18 mouse cellular contexts compared by ENCODE assay signal in genomic region chr4:83931897-83932654, GRCm38 (mm10).
DNase-seq lines count a peak whose midpoint lies in the region; ATAC-seq and TF ChIP-seq lines count a peak whose summit lies in the region.
"Had no signal": no experiment of that assay in that cellular context is flagged by ENCODE, and none has a peak within 500 bp of the region (broad histone marks: within the 10 kb centered on the region; RNA-seq: fewer than 3 reads in every experiment).

No protein-coding gene starts in this region.

- H3K27ac ChIP-seq in intestine, embryonic 16.5 days (ENCODE audit: low read length), result peak overlapping the region; percentile 48
- no peak overlapping the region for H3K27ac ChIP-seq in intestine, postnatal 0 days (ENCODE audit: low read depth, low read length)
- no peak overlapping the region for H3K27ac ChIP-seq in lung, embryonic 16.5 days (ENCODE audit: low read length)
- H3K27ac ChIP-seq in limb, embryonic 13.5 days, result peak overlapping the region; percentile 75
- peak overlapping the region; percentile 64 for H3K27ac ChIP-seq in stomach, embryonic 16.5 days (ENCODE audit: low read length)
- no peak overlapping the region for H3K27ac ChIP-seq in forebrain, postnatal 0 days (ENCODE audit: low read depth, low read length)
- H3K27ac ChIP-seq: gastrocnemius, adult 2 months; heart, embryonic 13.5 days; hindbrain, embryonic 15.5 days had no signal

- no peaks in the 10 kb centered on the region for H3K27me3 ChIP-seq in intestine, embryonic 16.5 days (replicated peaks; ENCODE audit: control insufficient read depth, insufficient read depth, low read length)
- no peaks in the 10 kb centered on the region for H3K27me3 ChIP-seq in intestine, postnatal 0 days (replicated peaks; ENCODE audit: control insufficient read depth, insufficient read depth, low read length)
- no peaks in the 10 kb centered on the region for H3K27me3 ChIP-seq in lung, embryonic 16.5 days (ENCODE audit: control insufficient read depth, insufficient read depth, low read depth, low read length)
- no peaks in the 10 kb centered on the region for H3K27me3 ChIP-seq in limb, embryonic 13.5 days
- H3K27me3 ChIP-seq in stomach, embryonic 16.5 days (ENCODE audit: control insufficient read depth, insufficient read depth, low read length), result no peaks in the 10 kb centered on the region
- H3K27me3 ChIP-seq in forebrain, postnatal 0 days (ENCODE audit: insufficient read depth, low read length), result no peaks in the 10 kb centered on the region
- H3K27me3 ChIP-seq: heart, embryonic 13.5 days; hindbrain, embryonic 15.5 days had no signal

- 47% methylated on average over 8 of the region's 8 CpGs for WGBS in intestine, embryonic 16.5 days
- WGBS in intestine, postnatal 0 days, result 54% methylated on average over 8 of the region's 8 CpGs
- 42% methylated on average over 8 of the region's 8 CpGs for WGBS in lung, embryonic 16.5 days
- WGBS in limb, embryonic 13.5 days, result 36% methylated on average over 8 of the region's 8 CpGs
- WGBS in stomach, embryonic 16.5 days, result 37% methylated on average over 8 of the region's 8 CpGs
- 77% methylated on average over 8 of the region's 8 CpGs for WGBS in forebrain, postnatal 0 days

- no peak for TF ChIP-seq CTCF in intestine, postnatal 0 days (IDR thresholded peaks at IDR 0.05; ENCODE audit: low read depth)
- TF ChIP-seq CTCF in forebrain, postnatal 0 days (IDR thresholded peaks at IDR 0.05; ENCODE audit: low read depth), result no peak

- H3K4me2 ChIP-seq in intestine, embryonic 16.5 days (ENCODE audit: low read depth, low read length), result no peak overlapping the region
- no peak overlapping the region for H3K4me2 ChIP-seq in intestine, postnatal 0 days (replicated peaks; ENCODE audit: low read depth)
- no peak overlapping the region for H3K4me2 ChIP-seq in lung, embryonic 16.5 days (ENCODE audit: low read depth, low read length)
- H3K4me2 ChIP-seq in limb, embryonic 13.5 days (replicated peaks), result no peak overlapping the region
- H3K4me2 ChIP-seq in stomach, embryonic 16.5 days (ENCODE audit: low read depth, low read length), result no peak overlapping the region
- H3K4me2 ChIP-seq in forebrain, postnatal 0 days (ENCODE audit: low read depth), result no peak overlapping the region
- H3K4me2 ChIP-seq: heart, embryonic 13.5 days; hindbrain, embryonic 15.5 days; liver, embryonic 11.5 days had no signal

- H3K9me3 ChIP-seq in intestine, embryonic 16.5 days (ENCODE audit: control insufficient read depth, low read length), result no peaks in the 10 kb centered on the region
- no peaks in the 10 kb centered on the region for H3K9me3 ChIP-seq in intestine, postnatal 0 days (ENCODE audit: control insufficient read depth)
- H3K9me3 ChIP-seq in lung, embryonic 16.5 days (ENCODE audit: control insufficient read depth, low read length), result no peaks in the 10 kb centered on the region
- no peaks in the 10 kb centered on the region for H3K9me3 ChIP-seq in limb, embryonic 13.5 days
- H3K9me3 ChIP-seq in stomach, embryonic 16.5 days (replicated peaks; ENCODE audit: control insufficient read depth, low read length), result no peaks in the 10 kb centered on the region
- no peaks in the 10 kb centered on the region for H3K9me3 ChIP-seq in forebrain, postnatal 0 days (ENCODE audit: low read length)
- H3K9me3 ChIP-seq: heart, embryonic 13.5 days; hindbrain, embryonic 15.5 days had no signal

- no peaks in the 10 kb centered on the region for H3K36me3 ChIP-seq in intestine, embryonic 16.5 days (ENCODE audit: control insufficient read depth, insufficient read depth, low read length)
- H3K36me3 ChIP-seq in intestine, postnatal 0 days (ENCODE audit: control insufficient read depth, insufficient read depth), result no peaks in the 10 kb centered on the region
- H3K36me3 ChIP-seq in lung, embryonic 16.5 days (ENCODE audit: control insufficient read depth, insufficient read depth, low read length), result no peaks in the 10 kb centered on the region
- H3K36me3 ChIP-seq in limb, embryonic 13.5 days, result no peaks in the 10 kb centered on the region
- H3K36me3 ChIP-seq in stomach, embryonic 16.5 days (ENCODE audit: control insufficient read depth, insufficient read depth, low read length), result no peaks in the 10 kb centered on the region
- H3K36me3 ChIP-seq in forebrain, postnatal 0 days (ENCODE audit: insufficient read depth), result no peaks in the 10 kb centered on the region
- H3K36me3 ChIP-seq: heart, embryonic 13.5 days; hindbrain, embryonic 15.5 days had no signal

- ATAC-seq in intestine, embryonic 16.5 days, result no peak
- ATAC-seq in intestine, postnatal 0 days, result no peak
- ATAC-seq in lung, embryonic 16.5 days (ENCODE audit: low read depth), result peak; percentile 51; the same call in 1 of the 2 replicates
- 0 out of 2 replicates have a peak, but pooled peaks have one; percentile 40 for ATAC-seq in limb, embryonic 13.5 days (ENCODE audit: low FRiP score, low read depth)
- peak; percentile 37; the same call in 1 of the 2 replicates for ATAC-seq in stomach, embryonic 16.5 days (ENCODE audit: insufficient read depth, low FRiP score)
- ATAC-seq in forebrain, postnatal 0 days, result no peak

- no peak overlapping the region for H3K4me3 ChIP-seq in intestine, embryonic 16.5 days (ENCODE audit: low read length)
- H3K4me3 ChIP-seq in intestine, postnatal 0 days (ENCODE audit: low read depth, low read length), result no peak overlapping the region
- no peak overlapping the region for H3K4me3 ChIP-seq in lung, embryonic 16.5 days (ENCODE audit: low read length)
- H3K4me3 ChIP-seq in limb, embryonic 13.5 days, result no peak overlapping the region
- H3K4me3 ChIP-seq in stomach, embryonic 16.5 days (replicated peaks; ENCODE audit: low read length), result no peak overlapping the region
- no peak overlapping the region for H3K4me3 ChIP-seq in forebrain, postnatal 0 days (ENCODE audit: low read depth, low read length)
- H3K4me3 ChIP-seq: gastrocnemius, adult 2 months; heart, embryonic 13.5 days; hindbrain, embryonic 15.5 days had no signal

- no peaks in the 10 kb centered on the region for H3K4me1 ChIP-seq in intestine, embryonic 16.5 days (ENCODE audit: control insufficient read depth, insufficient read depth, low read length)
- no peaks in the 10 kb centered on the region for H3K4me1 ChIP-seq in intestine, postnatal 0 days (replicated peaks; ENCODE audit: control insufficient read depth, insufficient read depth, low read length)
- peaks cover 7% of the 10 kb centered on the region; the same call in 1 of the 2 replicates for H3K4me1 ChIP-seq in lung, embryonic 16.5 days (replicated peaks; ENCODE audit: control insufficient read depth, insufficient read depth, low read length)
- peaks cover 18% of the 10 kb centered on the region for H3K4me1 ChIP-seq in limb, embryonic 13.5 days
- H3K4me1 ChIP-seq in stomach, embryonic 16.5 days (ENCODE audit: control insufficient read depth, insufficient read depth, low read length), result no peaks in the 10 kb centered on the region
- no peaks in the 10 kb centered on the region for H3K4me1 ChIP-seq in forebrain, postnatal 0 days (ENCODE audit: insufficient read depth)
- H3K4me1 ChIP-seq: hindbrain, embryonic 15.5 days had no signal

- H3K9ac ChIP-seq in intestine, embryonic 16.5 days (ENCODE audit: low read depth, low read length), result no peak overlapping the region
- H3K9ac ChIP-seq in intestine, postnatal 0 days (ENCODE audit: low read depth, low read length), result no peak overlapping the region
- no peak overlapping the region for H3K9ac ChIP-seq in lung, embryonic 16.5 days (ENCODE audit: low read length)
- no peak overlapping the region for H3K9ac ChIP-seq in limb, embryonic 13.5 days
- H3K9ac ChIP-seq in stomach, embryonic 16.5 days (ENCODE audit: low read length), result no peak overlapping the region; the same call in 1 of the 2 replicates
- no peak overlapping the region for H3K9ac ChIP-seq in forebrain, postnatal 0 days
- H3K9ac ChIP-seq: heart, embryonic 13.5 days; hindbrain, embryonic 15.5 days had no signal

- DNase-seq in lung, adult 18-20 months, result no peak
- no peak for DNase-seq in forebrain, postnatal 0 days
- DNase-seq: adrenal gland, postnatal 25 days; B cell, adult 2 months; cerebellum, adult 11 months; cerebellum, postnatal 10 days; gastrocnemius, adult 2 months; heart, postnatal 4 days; kidney, adult 9 months; lung, adult 2 months had no signal

Comparison
In these comparisons a context has a peak if more than half of its experiments do, and no peak if none do; other contexts are left out.
1. H3K27ac ChIP-seq: peak in intestine, embryonic 16.5 days (single experiment), limb, embryonic 13.5 days (single experiment) and stomach, embryonic 16.5 days (single experiment); none in intestine, postnatal 0 days (single experiment), lung, embryonic 16.5 days (single experiment) and forebrain, postnatal 0 days (single experiment).
2. ATAC-seq: peak in lung, embryonic 16.5 days (single experiment), limb, embryonic 13.5 days (single experiment) and stomach, embryonic 16.5 days (single experiment); none in intestine, embryonic 16.5 days (single experiment), intestine, postnatal 0 days (single experiment) and forebrain, postnatal 0 days (single experiment).